Mouse (Mus musculus): ENCODE data around the gene 2210016L21Rik. TPM values are rescaled to one million over a fixed set of nuclear protein-coding genes. Genes with fewer than 3 reads are reported as not detected.

The 2210016L21Rik gene
- total RNA-seq, 2 experiments from 2014 or later = 0.77 to 2.9 TPM

GRCm38 (mm10) chr5:114972201-114972600, 30.2 kb downstream of the 2210016L21Rik start:
- ATAC-seq (replicated peaks; ENCODE audit: low FRiP score, poor library complexity, severe bottlenecking) = no peak

- no peak for ATAC-seq (replicated peaks; ENCODE audit: low FRiP score, poor library complexity, severe bottlenecking)
These were observed 31.2 kb downstream of the 2210016L21Rik start for GRCm38 (mm10) chr5:114973131-114973530.

- ATAC-seq (replicated peaks; ENCODE audit: low FRiP score, poor library complexity, severe bottlenecking) = no peak
These were observed 35.0 kb downstream of the 2210016L21Rik start for GRCm38 (mm10) chr5:114976935-114977334.

GRCm38 (mm10) chr5:114978473-114978872, 36.5 kb downstream of the 2210016L21Rik start:
- no peak for ATAC-seq (replicated peaks; ENCODE audit: low FRiP score, poor library complexity, severe bottlenecking)

- ATAC-seq (replicated peaks; ENCODE audit: low FRiP score, poor library complexity, severe bottlenecking) = peak; percentile 27
These were observed 36.9 kb downstream of the 2210016L21Rik start for GRCm38 (mm10) chr5:114978888-114979249.

GRCm38 (mm10) chr5:114979250-114980121, 37.5 kb downstream of the 2210016L21Rik start:
- ATAC-seq (replicated peaks; ENCODE audit: low FRiP score, poor library complexity, severe bottlenecking) = peak; percentile 95

- ATAC-seq (replicated peaks; ENCODE audit: low FRiP score, poor library complexity, severe bottlenecking) = peak; percentile 56
These were observed 38.3 kb downstream of the 2210016L21Rik start for GRCm38 (mm10) chr5:114980122-114980748.

- no peak for ATAC-seq (replicated peaks; ENCODE audit: low FRiP score, poor library complexity, severe bottlenecking)
These were observed 40.0 kb downstream of the 2210016L21Rik start for GRCm38 (mm10) chr5:114982001-114982400.

- no peak for ATAC-seq (replicated peaks; ENCODE audit: low FRiP score, poor library complexity, severe bottlenecking)
These were observed 43.1 kb downstream of the 2210016L21Rik start for GRCm38 (mm10) chr5:114985074-114985473.

- no peak for ATAC-seq (replicated peaks; ENCODE audit: low FRiP score, poor library complexity, severe bottlenecking)
These were observed 54.5 kb downstream of the 2210016L21Rik start for GRCm38 (mm10) chr5:114996447-114996846.

- ATAC-seq (replicated peaks; ENCODE audit: low FRiP score, poor library complexity, severe bottlenecking) = no peak
These were observed 55.4 kb downstream of the 2210016L21Rik start for GRCm38 (mm10) chr5:114997327-114997726.

Other genes with a start within 250 kb of the 2210016L21Rik start
- gene Tchp, start 234.4 kb upstream of the 2210016L21Rik start, total RNA-seq (2015; ENCODE audit: low replicate concordance) = 1.2 and 4.4 TPM in 2 replicates
- gene Tchp, start 234.4 kb upstream of the 2210016L21Rik start, total RNA-seq (2017; ENCODE audit: low replicate concordance) = 2.0 and 4.5 TPM in 2 replicates
- 81.3 and 90.3 TPM in 2 replicates for gene Ankrd13a, start 167.5 kb upstream of the 2210016L21Rik start, total RNA-seq (2015; ENCODE audit: low replicate concordance)
- gene Ankrd13a, start 167.5 kb upstream of the 2210016L21Rik start, total RNA-seq (2017; ENCODE audit: low replicate concordance) = 83.4 and 98.1 TPM in 2 replicates
- 21.3 and 70.1 TPM in 2 replicates for gene Git2, start 166.6 kb upstream of the 2210016L21Rik start, total RNA-seq (2015; ENCODE audit: low replicate concordance)
- 20.7 and 57.7 TPM in 2 replicates for gene Git2, start 166.6 kb upstream of the 2210016L21Rik start, total RNA-seq (2017; ENCODE audit: low replicate concordance)
- gene 1500011B03Rik, start 118.7 kb upstream of the 2210016L21Rik start, total RNA-seq (2015; ENCODE audit: low replicate concordance) = 16.7 and 24.8 TPM in 2 replicates
- gene 1500011B03Rik, start 118.7 kb upstream of the 2210016L21Rik start, total RNA-seq (2017; ENCODE audit: low replicate concordance) = 2.4 and 10.7 TPM in 2 replicates
- gene 4930519G04Rik, start 88.5 kb upstream of the 2210016L21Rik start, total RNA-seq (2015; ENCODE audit: low replicate concordance) = not detected in 2 replicates
- not detected in 2 replicates for gene 4930519G04Rik, start 88.5 kb upstream of the 2210016L21Rik start, total RNA-seq (2017; ENCODE audit: low replicate concordance)
- gene Gm9936, start 83.5 kb upstream of the 2210016L21Rik start, total RNA-seq (2015; ENCODE audit: low replicate concordance) = not detected in 2 replicates
- not detected in 2 replicates for gene Gm9936, start 83.5 kb upstream of the 2210016L21Rik start, total RNA-seq (2017; ENCODE audit: low replicate concordance)
- gene Oasl2, start 45.2 kb upstream of the 2210016L21Rik start, total RNA-seq (2015; ENCODE audit: low replicate concordance) = 95.3 and 131 TPM in 2 replicates
- gene Oasl2, start 45.2 kb upstream of the 2210016L21Rik start, total RNA-seq (2017; ENCODE audit: low replicate concordance) = 94.0 and 102 TPM in 2 replicates
- 3.6 and 4.8 TPM in 2 replicates for gene Oasl1, start 18.9 kb upstream of the 2210016L21Rik start, total RNA-seq (2015; ENCODE audit: low replicate concordance)
- gene Oasl1, start 18.9 kb upstream of the 2210016L21Rik start, total RNA-seq (2017; ENCODE audit: low replicate concordance) = 3.7 and 8.6 TPM in 2 replicates
- not detected in 2 replicates for gene Hnf1a, start 28.9 kb downstream of the 2210016L21Rik start, total RNA-seq (2015; ENCODE audit: low replicate concordance)
- not detected in 2 replicates for gene Hnf1a, start 28.9 kb downstream of the 2210016L21Rik start, total RNA-seq (2017; ENCODE audit: low replicate concordance)
- gene Sppl3, start 69.0 kb downstream of the 2210016L21Rik start, total RNA-seq (2015; ENCODE audit: low replicate concordance) = 33.6 and 39.0 TPM in 2 replicates
- gene Sppl3, start 69.0 kb downstream of the 2210016L21Rik start, total RNA-seq (2017; ENCODE audit: low replicate concordance) = 57.8 and 59.4 TPM in 2 replicates
- gene Gm10401, start 156.1 kb downstream of the 2210016L21Rik start, total RNA-seq (2015; ENCODE audit: low replicate concordance) = not detected in 2 replicates
- gene Gm10401, start 156.1 kb downstream of the 2210016L21Rik start, total RNA-seq (2017; ENCODE audit: low replicate concordance) = 1.1 TPM in 1 of 2 replicates, not detected in the other
- 2.3 and 8.8 TPM in 2 replicates for gene Acads, start 177.2 kb downstream of the 2210016L21Rik start, total RNA-seq (2015; ENCODE audit: low replicate concordance)
- 2.3 and 5.7 TPM in 2 replicates for gene Acads, start 177.2 kb downstream of the 2210016L21Rik start, total RNA-seq (2017; ENCODE audit: low replicate concordance)
- 0.63 and 2.3 TPM in 2 replicates for gene Unc119b, start 192.8 kb downstream of the 2210016L21Rik start, total RNA-seq (2015; ENCODE audit: low replicate concordance)
- 0.60 and 3.5 TPM in 2 replicates for gene Unc119b, start 192.8 kb downstream of the 2210016L21Rik start, total RNA-seq (2017; ENCODE audit: low replicate concordance)
- 43.5 and 51.9 TPM in 2 replicates for gene Mlec, start 216.0 kb downstream of the 2210016L21Rik start, total RNA-seq (2015; ENCODE audit: low replicate concordance)
- 34.8 and 42.3 TPM in 2 replicates for gene Mlec, start 216.0 kb downstream of the 2210016L21Rik start, total RNA-seq (2017; ENCODE audit: low replicate concordance)